9 mouse cellular contexts compared by ENCODE assay signal in the genomic region with DNA sequence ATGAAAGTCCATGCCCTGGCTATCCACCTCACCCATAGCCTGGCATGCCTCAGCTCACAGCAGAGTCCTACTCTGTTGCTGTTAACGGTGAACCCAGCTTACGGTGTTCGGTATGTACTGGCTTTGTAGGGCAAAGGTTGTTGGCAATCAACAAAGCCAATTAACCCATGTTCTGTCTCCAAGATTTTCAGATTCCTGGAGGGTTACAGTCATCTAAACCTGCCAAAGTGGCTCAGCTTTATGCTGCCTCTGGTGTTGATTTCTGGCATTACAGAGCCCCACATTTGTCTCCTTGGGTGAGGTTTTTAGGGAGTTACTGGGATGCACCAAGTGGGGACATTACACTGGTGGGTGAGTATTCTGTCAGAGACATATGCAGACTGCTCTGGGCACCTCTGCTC. TPM values are rescaled to one million over a fixed set of nuclear protein-coding genes. Genes with fewer than 3 reads are reported as not detected.
DNase-seq lines count a peak whose midpoint lies in the region; ATAC-seq and TF ChIP-seq lines count a peak whose summit lies in the region.
"Had no signal": no experiment of that assay in that cellular context is flagged by ENCODE, and none has a peak within 500 bp of the region (broad histone marks: within the 10 kb centered on the region; RNA-seq: fewer than 3 reads in every experiment).

No protein-coding gene starts in this region.

- dilution Hi-C loops in CH12.LX (cut with MboI; ENCODE audit: extremely low pct_ligation_motif_present, extremely low pct_unique_long_range_greater_than_20kb, low sequenced_read_pairs): no loop called here

- no peaks in the 10 kb centered on the region for H3K9me3 ChIP-seq in intestine, postnatal 0 days (ENCODE audit: control insufficient read depth)
- no peaks in the 10 kb centered on the region for H3K9me3 ChIP-seq in intestine, embryonic 16.5 days (ENCODE audit: control insufficient read depth, low read length)
- no peaks in the 10 kb centered on the region for H3K9me3 ChIP-seq in CH12.LX (replicated peaks; ENCODE audit: low read length)
- H3K9me3 ChIP-seq in heart, postnatal 0 days (replicated peaks; ENCODE audit: control insufficient read depth, low read length): no peaks in the 10 kb centered on the region
- no peaks in the 10 kb centered on the region for H3K9me3 ChIP-seq in liver, postnatal 0 days (ENCODE audit: low read length)
- H3K9me3 ChIP-seq: embryonic facial prominence, embryonic 12.5 days; lung, embryonic 15.5 days had no signal

- TF ChIP-seq POLR2A in CH12.LX (IDR thresholded peaks at IDR 0.05; ENCODE audit: low read depth, low read length): no peak

- no peak overlapping the region for H3K27ac ChIP-seq in intestine, postnatal 0 days (ENCODE audit: low read depth, low read length)
- no peak overlapping the region for H3K27ac ChIP-seq in intestine, embryonic 16.5 days (ENCODE audit: low read length)
- peak overlapping the region; percentile 98; the same call in 1 of the 2 replicates for H3K27ac ChIP-seq in CH12.LX (ENCODE audit: insufficient read depth, low read depth)
- H3K27ac ChIP-seq in heart, postnatal 0 days (ENCODE audit: low read depth): no peak overlapping the region
- H3K27ac ChIP-seq in liver, postnatal 0 days (ENCODE audit: low read depth): no peak overlapping the region
- H3K27ac ChIP-seq: embryonic facial prominence, embryonic 12.5 days; lung, embryonic 15.5 days had no signal

- peaks cover 19% of the 10 kb centered on the region for H3K79me2 ChIP-seq in CH12.LX (replicated peaks; ENCODE audit: control insufficient read depth, extremely low read depth, insufficient read depth, poor library complexity, severe bottlenecking)

- peak; percentile 43 for TF ChIP-seq RAD21 in CH12.LX (IDR thresholded peaks at IDR 0.05; ENCODE audit: low read depth, low read length)

- peak; percentile 75 for TF ChIP-seq CTCF in intestine, postnatal 0 days (IDR thresholded peaks at IDR 0.05; ENCODE audit: low read depth)
- TF ChIP-seq CTCF in CH12.LX (conservative IDR thresholded peaks at IDR 0.05 in 1 of 2, IDR thresholded peaks at IDR 0.05 in 1 of 2; ENCODE audit: low read depth in 2 of 2, low read length in 2 of 2): peak; percentile 72 to 88
- peak; percentile 52 for TF ChIP-seq CTCF in heart, postnatal 0 days (IDR thresholded peaks at IDR 0.05; ENCODE audit: low read depth)
- TF ChIP-seq CTCF in liver, postnatal 0 days (IDR thresholded peaks at IDR 0.05; ENCODE audit: low read depth): peak; percentile 79

- in situ Hi-C loops in CH12.LX (cut with MboI; ENCODE audit: low pct_ligation_motif_present, low pct_unique_long_range_greater_than_20kb, low sequenced_read_pairs): loop anchor here (5.0 kb wide), 1 partner anchor 120 kb away; no protein-coding TSS in a partner anchor

- no peak overlapping the region for H3K4me3 ChIP-seq in intestine, postnatal 0 days (ENCODE audit: low read depth, low read length)
- H3K4me3 ChIP-seq in intestine, embryonic 16.5 days (ENCODE audit: low read length): no peak overlapping the region
- H3K4me3 ChIP-seq in CH12.LX (replicated peaks in 1 of 3; ENCODE audit: low read depth in 2 of 3, low read length in 2 of 3, poor library complexity in 1 of 3): peak overlapping the region; percentile 69 to 72 (median 69)
- peak overlapping the region; percentile 22; the same call in 1 of the 2 replicates for H3K4me3 ChIP-seq in heart, postnatal 0 days (ENCODE audit: low read depth, low read length)
- H3K4me3 ChIP-seq in liver, postnatal 0 days (ENCODE audit: low read depth, low read length): peak overlapping the region; percentile 49
- H3K4me3 ChIP-seq: embryonic facial prominence, embryonic 12.5 days had no signal

- no peak for DNase-seq in CH12.LX (ENCODE audit: extremely low read depth)
- DNase-seq in ZHBTc4 (ENCODE audit: low read depth, low spot score): peak; percentile 66
- DNase-seq in heart, postnatal 0 days (ENCODE audit: low spot score): peak; percentile 10
- peak; percentile 63 for DNase-seq in liver, postnatal 0 days
- DNase-seq in yolk sac, embryonic 10.5 days (ENCODE audit: low spot score): no peak

- WGBS in intestine, postnatal 0 days: 45% methylated on average over 3 of the region's 3 CpGs
- WGBS in intestine, embryonic 16.5 days: 61% methylated on average over 3 of the region's 3 CpGs
- 61% methylated on average over 3 of the region's 3 CpGs for WGBS in heart, postnatal 0 days
- WGBS in liver, postnatal 0 days (ENCODE audit: insufficient replicate concordance): 25% methylated on average over 3 of the region's 3 CpGs

- H3K27me3 ChIP-seq in intestine, postnatal 0 days (replicated peaks; ENCODE audit: control insufficient read depth, insufficient read depth, low read length): no peaks in the 10 kb centered on the region
- H3K27me3 ChIP-seq in intestine, embryonic 16.5 days (replicated peaks; ENCODE audit: control insufficient read depth, insufficient read depth, low read length): no peaks in the 10 kb centered on the region
- H3K27me3 ChIP-seq in CH12.LX (replicated peaks): no peaks in the 10 kb centered on the region
- 0 out of 2 replicates have a peak, but pooled peaks cover 3% of the 10 kb centered on the region for H3K27me3 ChIP-seq in heart, postnatal 0 days (ENCODE audit: control insufficient read depth, insufficient read depth, low read length)
- 0 out of 2 replicates have a peak, but pooled peaks cover 7% of the 10 kb centered on the region for H3K27me3 ChIP-seq in liver, postnatal 0 days (ENCODE audit: insufficient read depth, low read length)
- H3K27me3 ChIP-seq: embryonic facial prominence, embryonic 12.5 days; lung, embryonic 15.5 days had no signal

- no peaks in the 10 kb centered on the region for H3K36me3 ChIP-seq in intestine, postnatal 0 days (ENCODE audit: control insufficient read depth, insufficient read depth)
- no peaks in the 10 kb centered on the region for H3K36me3 ChIP-seq in intestine, embryonic 16.5 days (ENCODE audit: control insufficient read depth, insufficient read depth, low read length)
- H3K36me3 ChIP-seq in CH12.LX (replicated peaks in 1 of 2; ENCODE audit: control insufficient read depth in 1 of 2, insufficient read depth in 1 of 2, low read length in 1 of 2): peaks cover 0 to 44% of the 10 kb centered on the region in 2 experiments
- H3K36me3 ChIP-seq in heart, postnatal 0 days (replicated peaks; ENCODE audit: control insufficient read depth, insufficient read depth, low read length): no peaks in the 10 kb centered on the region
- H3K36me3 ChIP-seq in liver, postnatal 0 days (replicated peaks; ENCODE audit: insufficient read depth, low read length): no peaks in the 10 kb centered on the region
- H3K36me3 ChIP-seq: embryonic facial prominence, embryonic 12.5 days; lung, embryonic 15.5 days had no signal

- TF ChIP-seq EP300 in CH12.LX (IDR thresholded peaks at IDR 0.05; ENCODE audit: low read length): no peak
- TF ChIP-seq EP300 in heart, postnatal 0 days (IDR thresholded peaks at IDR 0.05; ENCODE audit: low read depth): no peak
- no peak for TF ChIP-seq EP300 in liver, postnatal 0 days (IDR thresholded peaks at IDR 0.05; ENCODE audit: low read depth)

- H3K9ac ChIP-seq in intestine, postnatal 0 days (ENCODE audit: low read depth, low read length): no peak overlapping the region
- no peak overlapping the region for H3K9ac ChIP-seq in intestine, embryonic 16.5 days (ENCODE audit: low read depth, low read length)
- H3K9ac ChIP-seq in CH12.LX (ENCODE audit: insufficient read depth, low read depth): peak overlapping the region; percentile 59
- H3K9ac ChIP-seq in heart, postnatal 0 days (replicated peaks; ENCODE audit: low read depth, low read length): no peak overlapping the region
- H3K9ac ChIP-seq in liver, postnatal 0 days (replicated peaks): peak overlapping the region; percentile 60
- H3K9ac ChIP-seq: embryonic facial prominence, embryonic 12.5 days; lung, embryonic 15.5 days had no signal

- no peaks in the 10 kb centered on the region for H3K4me1 ChIP-seq in intestine, postnatal 0 days (replicated peaks; ENCODE audit: control insufficient read depth, insufficient read depth, low read length)
- peaks cover 3% of the 10 kb centered on the region; the same call in 1 of the 2 replicates for H3K4me1 ChIP-seq in intestine, embryonic 16.5 days (ENCODE audit: control insufficient read depth, insufficient read depth, low read length)
- peaks cover 68 to 81% of the 10 kb centered on the region in 2 experiments for H3K4me1 ChIP-seq in CH12.LX (ENCODE audit: control insufficient read depth in 1 of 2, insufficient read depth in 2 of 2)
- peaks cover 10% of the 10 kb centered on the region; the same call in 1 of the 2 replicates for H3K4me1 ChIP-seq in heart, postnatal 0 days (ENCODE audit: control insufficient read depth, insufficient read depth)
- H3K4me1 ChIP-seq in liver, postnatal 0 days (ENCODE audit: insufficient read depth): peaks cover 93% of the 10 kb centered on the region

- ATAC-seq in intestine, postnatal 0 days: peak; percentile 29
- no peak for ATAC-seq in intestine, embryonic 16.5 days
- peak; percentile 22; the same call in 1 of the 2 replicates for ATAC-seq in heart, postnatal 0 days (ENCODE audit: insufficient read depth, low read depth)
- 0 out of 2 replicates have a peak, but pooled peaks have one; percentile 4 for ATAC-seq in liver, postnatal 0 days

- H3K4me2 ChIP-seq in intestine, postnatal 0 days (replicated peaks; ENCODE audit: low read depth): peak overlapping the region; percentile 30
- H3K4me2 ChIP-seq in intestine, embryonic 16.5 days (ENCODE audit: low read depth, low read length): no peak overlapping the region
- peak overlapping the region; percentile 61 for H3K4me2 ChIP-seq in CH12.LX (ENCODE audit: insufficient read depth, low read depth, poor library complexity, severe bottlenecking)
- peak overlapping the region; percentile 55 for H3K4me2 ChIP-seq in heart, postnatal 0 days (ENCODE audit: low read depth, low read length)
- H3K4me2 ChIP-seq in liver, postnatal 0 days (ENCODE audit: low read depth, low read length): peak overlapping the region; percentile 83
- H3K4me2 ChIP-seq: embryonic facial prominence, embryonic 12.5 days; lung, embryonic 15.5 days had no signal

TF ChIP-seq in CH12.LX, 34 proteins besides CTCF, POLR2A, EP300 and RAD21 (continues in another document):
- no peak for TF ChIP-seq HCFC1 (IDR thresholded peaks at IDR 0.05; ENCODE audit: low read depth, low read length)
- TF ChIP-seq UBTF (IDR thresholded peaks at IDR 0.05; ENCODE audit: low read depth, low read length): no peak
- peak; percentile 47; the same call in 1 of the 2 replicates for TF ChIP-seq MYC (IDR thresholded peaks at IDR 0.05; ENCODE audit: low read depth, low read length)
- no peak for TF ChIP-seq NRF1 (IDR thresholded peaks at IDR 0.05; ENCODE audit: low read depth, low read length)

RNA-seq across cellular contexts. Expression of a gene that starts 1.7 kb away (rescaled TPM):
- 5.9 and 7.6 TPM in 2 replicates for polyA plus RNA-seq in intestine, postnatal 0 days (2015; fragmentation: Nextera tagmentation; extraction: Ambion mirVana)
- polyA plus RNA-seq in intestine, embryonic 16.5 days (2015; fragmentation: Nextera tagmentation; extraction: Ambion mirVana): 4.1 and 5.2 TPM in 2 replicates
- total RNA-seq in CH12.LX (2012; rRNA removed): 2.1 and 3.4 TPM in 2 replicates
- 0.43 and 0.47 TPM in 2 replicates for total RNA-seq in CH12.LX (2014; rRNA removed)
- 16.5 and 22.6 TPM in 2 replicates for polyA plus RNA-seq in CH12.LX (2012; ENCODE audit: insufficient read length, low read depth)
- total RNA-seq in heart, postnatal 0 days (2014; rRNA removed; ENCODE audit: low replicate concordance): 1.1 and 3.6 TPM in 2 replicates
- 4.3 and 4.4 TPM in 2 replicates for polyA plus RNA-seq in heart, postnatal 0 days (2015; fragmentation: Nextera tagmentation; extraction: Ambion mirVana)
- polyA plus RNA-seq in liver, postnatal 0 days (2015; fragmentation: Nextera tagmentation; extraction: Ambion mirVana): 2.1 and 2.4 TPM in 2 replicates

Comparison
In these comparisons a context has a peak if more than half of its experiments do, and no peak if none do; other contexts are left out.
1. H3K4me3 ChIP-seq: peak in CH12.LX (3 of 3), heart, postnatal 0 days (single experiment) and liver, postnatal 0 days (single experiment); none in intestine, postnatal 0 days (single experiment) and intestine, embryonic 16.5 days (single experiment).
2. H3K9ac ChIP-seq: peak in CH12.LX (single experiment) and liver, postnatal 0 days (single experiment); none in intestine, postnatal 0 days (single experiment), intestine, embryonic 16.5 days (single experiment) and heart, postnatal 0 days (single experiment).
3. DNase-seq: peak in ZHBTc4 (single experiment), heart, postnatal 0 days (single experiment) and liver, postnatal 0 days (single experiment); none in CH12.LX (single experiment) and yolk sac, embryonic 10.5 days (single experiment).
4. Peak in every context shown above with its lines, with median percentiles within 50 percentile points of each other: CTCF ChIP-seq.